Mouse (Mus musculus) intestine, embryonic 15.5 days (tissue): ENCODE results near the gene Grin1. TPM values are rescaled to one million over a fixed set of nuclear protein-coding genes. Genes with fewer than 3 reads are reported as not detected.

Experiments used
- ATAC-seq: fragments of 200-750 bp; cut with Nextera tagmentation; 2 replicates; pipeline ENCODE4 v1.8.0; 2017; ENCODE audit warnings: moderate TSS enrichment, moderate library complexity
- H3K27ac ChIP-seq: fragments of 300-500 bp; sonication (generic); 2 replicates; pipeline ENCODE4 v1.5.1; 2015; ENCODE audit warnings: mild to moderate bottlenecking, inconsistent platforms
- H3K27me3 ChIP-seq: fragments of 300-500 bp; sonication (generic); replicated peaks from 2 replicates; pipeline ENCODE4 v1.6.1; 2015; ENCODE audit warnings: inconsistent platforms
- H3K36me3 ChIP-seq: fragments of 300-500 bp; sonication (generic); 2 replicates; pipeline ENCODE4 v1.6.1; 2015; ENCODE audit warnings: inconsistent platforms
- H3K4me1 ChIP-seq: fragments of 300-500 bp; sonication (generic); replicated peaks from 2 replicates; pipeline ENCODE4 v1.6.1; 2015; ENCODE audit warnings: inconsistent platforms
- H3K4me2 ChIP-seq: fragments of 300-500 bp; sonication (generic); replicated peaks from 2 replicates; pipeline ENCODE4 v1.6.1; 2015; ENCODE audit warnings: mild to moderate bottlenecking, inconsistent platforms
- H3K4me3 ChIP-seq: fragments of 300-500 bp; sonication (generic); replicated peaks from 2 replicates; pipeline ENCODE4 v1.5.1; 2015; ENCODE audit warnings: inconsistent platforms
- H3K9ac ChIP-seq: fragments of 300-500 bp; sonication (generic); 2 replicates; pipeline ENCODE4 v1.6.1; 2015; ENCODE audit warnings: inconsistent platforms
- H3K9me3 ChIP-seq: fragments of 300-500 bp; sonication (generic); 2 replicates; pipeline ENCODE4 v1.6.1; 2016; ENCODE audit warnings: inconsistent platforms
- WGBS: fragments of 180-500 bp; shearing (Covaris S2); methylation state at CpG from one replicate; pipeline ENCODE4 v1.1.7; 2015; 5-methylcytosine and 5-hydroxymethylcytosine counted together
- polyA plus RNA-seq: library from polyadenylated mRNA; unstranded; fragments of >200 nt; fragmentation: Nextera tagmentation; extraction: Ambion mirVana; gene quantifications from 2 replicates; pipeline ENCODE4 v1.2.1, GENCODE M21; 2015

Grin1 gene
- polyA plus RNA-seq: 1.4 TPM in 2 replicates

DNA sequence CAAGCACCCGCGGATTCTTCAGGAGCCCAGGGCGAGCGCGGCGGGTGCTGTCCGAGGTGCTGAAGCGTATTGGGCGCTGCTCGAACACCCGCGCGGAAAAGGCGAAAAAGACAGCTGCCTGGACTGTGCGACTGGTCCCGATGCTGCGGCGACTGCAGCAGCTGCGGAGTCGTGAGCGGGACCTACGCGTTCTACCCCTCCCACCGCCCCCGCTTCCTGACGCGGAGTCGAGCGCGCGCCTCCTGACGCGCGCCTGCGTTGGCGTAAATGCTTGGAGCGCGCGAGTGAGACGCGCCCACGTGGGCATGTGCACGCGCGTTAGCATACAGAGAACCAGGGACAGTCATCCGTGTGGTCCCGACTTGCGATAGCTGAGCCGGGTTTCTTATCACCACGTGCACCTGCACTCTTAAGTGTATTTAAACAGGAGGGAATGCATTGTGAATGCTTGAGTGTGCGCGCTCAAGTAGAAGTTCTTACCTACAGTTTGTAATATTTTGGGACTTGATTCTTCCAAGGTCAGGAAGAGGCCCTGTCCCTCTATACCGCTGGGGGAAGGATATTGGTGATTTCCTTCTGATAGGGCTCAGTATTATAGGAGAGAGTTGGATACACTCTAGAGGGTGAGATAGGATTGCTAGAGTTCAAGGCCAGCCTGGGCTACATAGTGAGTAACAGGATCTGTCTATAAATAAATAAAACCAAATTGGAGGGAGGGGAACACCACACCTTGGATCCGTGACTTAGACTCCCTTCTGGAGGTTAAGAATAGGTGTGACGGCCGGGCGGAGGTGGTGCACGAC is at the start of gene Grin1:
Grin1 (minus strand) TSS at position 217 of the 803 bp plus-strand sequence.
- Histone ChIP-seq H3K27ac (no peak within 1 kb of the TSS), H3K9me3 (no peaks in the 10 kb centered on the region), H3K4me1 (peaks cover 3% of the 10 kb centered on the region; the same call in 1 of the 2 replicates), H3K4me3 (peak within 1 kb of the TSS; percentile 27), H3K4me2 (peak within 1 kb of the TSS; percentile 75), H3K36me3 (no peaks in the 10 kb centered on the region), H3K9ac (no peak within 1 kb of the TSS), H3K27me3 (peaks cover 45% of the 10 kb centered on the region)
- peak; percentile 73 for ATAC-seq
- WGBS: 10% methylated on average over 58 of the region's 58 CpGs

DNA sequence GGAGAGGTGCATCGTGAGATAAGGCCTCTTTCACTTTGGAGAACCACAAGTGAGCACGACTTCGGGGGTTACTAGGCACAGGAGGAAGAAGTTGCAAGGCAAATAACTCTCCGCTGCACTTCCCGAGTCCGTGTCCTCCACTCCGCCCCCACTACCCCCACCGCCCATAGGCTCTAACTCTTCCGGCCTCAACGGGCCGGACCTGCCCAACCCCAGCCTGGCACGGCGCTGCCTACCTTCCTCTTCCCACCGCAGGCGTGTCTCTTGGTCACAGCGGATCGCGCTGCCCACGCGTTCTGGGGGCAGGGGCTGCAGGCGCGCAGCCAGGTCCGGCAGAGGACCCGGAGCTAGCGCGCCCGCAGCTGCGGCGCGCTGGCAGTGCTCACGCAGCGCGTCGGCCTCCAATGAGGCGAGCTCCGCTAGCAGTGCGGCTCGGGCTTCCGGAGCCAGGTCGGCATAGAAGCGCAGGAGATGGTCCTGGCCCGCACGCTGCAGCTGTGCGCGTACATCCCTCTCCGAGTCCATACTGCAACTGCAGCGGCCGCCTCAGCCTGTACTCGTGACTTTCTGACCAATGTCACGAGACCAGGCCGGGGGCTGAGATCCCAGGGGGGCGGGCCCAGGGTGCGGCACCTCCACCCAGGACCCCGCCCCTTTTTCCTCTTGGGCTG is 46.2 kb upstream of the Grin1 start, which contains the start of gene Uap1l1:
Uap1l1 (minus strand) TSS at position 592 of the 671 bp plus-strand sequence.
- under 1% methylated on average over 54 of the region's 54 CpGs for WGBS
- Histone ChIP-seq H3K4me2 (peak within 1 kb of the TSS; percentile 95), H3K27me3 (no peaks in the 10 kb centered on the region), H3K36me3 (no peaks in the 10 kb centered on the region), H3K9me3 (no peaks in the 10 kb centered on the region), H3K9ac (peak within 1 kb of the TSS; percentile 70), H3K4me1 (peaks cover 13% of the 10 kb centered on the region), H3K27ac (peak within 1 kb of the TSS; percentile 75), H3K4me3 (peak within 1 kb of the TSS; percentile 68)
- peak; percentile 85 for ATAC-seq

- H3K36me3 ChIP-seq: no peaks in the 10 kb centered on the region; the same call in 1 of the 2 replicates
- H3K9ac ChIP-seq: peak overlapping the region; percentile 70
- ATAC-seq: 0 out of 2 replicates have a peak, but pooled peaks have one; percentile 0
- peaks cover 13% of the 10 kb centered on the region for H3K4me1 ChIP-seq
- H3K4me2 ChIP-seq: peak overlapping the region; percentile 95
- H3K27me3 ChIP-seq: no peaks in the 10 kb centered on the region
- H3K27ac ChIP-seq: peak overlapping the region; percentile 75; the same call in 1 of the 2 replicates
- WGBS: 29% methylated on average over 9 of the region's 9 CpGs
- peak overlapping the region; percentile 68 for H3K4me3 ChIP-seq
- H3K9me3 ChIP-seq: no peaks in the 10 kb centered on the region
Observed at GRCm38 (mm10) chr2:25364761-25365090, 45.7 kb upstream of the Grin1 start.

DNA sequence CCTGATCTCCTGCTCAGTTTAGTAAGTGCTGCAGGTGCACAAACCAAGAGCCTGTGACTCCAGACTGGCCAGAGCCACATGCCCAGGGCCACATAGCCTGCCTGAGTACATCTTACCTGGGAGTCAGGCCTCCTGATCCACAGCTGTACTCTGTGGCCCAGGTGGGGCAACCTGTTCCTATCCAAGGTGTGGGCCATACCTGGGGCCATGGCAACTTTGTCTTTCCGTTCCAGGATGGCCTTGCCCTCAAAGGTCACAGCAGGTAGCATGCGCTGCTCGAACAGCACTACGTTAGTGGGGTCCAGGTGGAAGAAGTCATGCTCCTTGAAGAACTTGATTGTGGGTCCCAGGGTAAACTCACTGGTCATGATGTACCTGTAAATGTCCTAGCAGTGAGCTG is 45.3 kb upstream of the Grin1 start:
- Histone ChIP-seq H3K4me3 (peak overlapping the region; percentile 68), H3K27me3 (no peaks in the 10 kb centered on the region), H3K9me3 (no peaks in the 10 kb centered on the region), H3K36me3 (no peaks in the 10 kb centered on the region; the same call in 1 of the 2 replicates), H3K27ac (peak overlapping the region; percentile 75; the same call in 1 of the 2 replicates), H3K4me1 (peaks cover 13% of the 10 kb centered on the region), H3K9ac (peak overlapping the region; percentile 70), H3K4me2 (peak overlapping the region; percentile 95)
- no peak for ATAC-seq
- 78% methylated on average over 4 of the region's 4 CpGs for WGBS

DNA sequence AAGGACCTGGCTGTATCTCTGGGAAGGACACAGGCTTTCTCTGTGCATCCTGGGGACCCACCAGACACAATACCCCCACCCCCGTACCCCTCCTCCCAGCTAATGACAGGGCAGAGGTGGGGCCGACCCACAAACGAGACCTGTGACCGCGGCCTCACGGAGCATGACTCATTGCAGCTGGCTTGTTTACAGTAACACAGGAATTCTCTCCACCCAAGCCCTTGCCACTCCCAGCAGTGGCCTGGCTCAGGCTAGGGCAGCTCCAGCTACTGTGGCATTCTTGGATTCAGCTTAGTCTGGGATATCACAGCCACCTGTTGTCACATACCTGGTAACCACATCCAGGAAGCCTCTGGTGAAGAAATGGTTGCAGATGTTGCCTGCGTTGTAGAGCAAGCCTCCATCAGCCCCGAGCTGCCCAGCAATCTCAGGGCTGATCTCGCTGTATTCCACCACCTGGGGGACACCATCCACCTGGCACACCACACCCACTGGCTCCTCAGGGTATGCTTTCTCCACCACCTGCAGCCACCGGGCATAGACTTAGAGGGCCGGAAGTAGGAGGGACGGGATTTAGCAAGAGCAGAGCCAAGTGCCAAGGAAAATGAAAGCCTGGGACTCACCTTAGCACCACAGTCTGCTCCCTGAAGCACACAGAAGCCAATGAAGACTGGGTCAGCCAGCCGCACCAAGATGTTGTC is 44.6 kb upstream of the Grin1 start:
- H3K4me1 ChIP-seq: peaks cover 13% of the 10 kb centered on the region
- no peaks in the 10 kb centered on the region for H3K27me3 ChIP-seq
- 42% methylated on average over 13 of the region's 13 CpGs for WGBS
- H3K4me2 ChIP-seq: peak overlapping the region; percentile 95
- ATAC-seq: peak; percentile 64
- H3K27ac ChIP-seq: peak overlapping the region; percentile 75
- no peaks in the 10 kb centered on the region; the same call in 1 of the 2 replicates for H3K36me3 ChIP-seq
- no peaks in the 10 kb centered on the region for H3K9me3 ChIP-seq
- peak overlapping the region; percentile 68 for H3K4me3 ChIP-seq
- H3K9ac ChIP-seq: peak overlapping the region; percentile 70; the same call in 1 of the 2 replicates

DNA sequence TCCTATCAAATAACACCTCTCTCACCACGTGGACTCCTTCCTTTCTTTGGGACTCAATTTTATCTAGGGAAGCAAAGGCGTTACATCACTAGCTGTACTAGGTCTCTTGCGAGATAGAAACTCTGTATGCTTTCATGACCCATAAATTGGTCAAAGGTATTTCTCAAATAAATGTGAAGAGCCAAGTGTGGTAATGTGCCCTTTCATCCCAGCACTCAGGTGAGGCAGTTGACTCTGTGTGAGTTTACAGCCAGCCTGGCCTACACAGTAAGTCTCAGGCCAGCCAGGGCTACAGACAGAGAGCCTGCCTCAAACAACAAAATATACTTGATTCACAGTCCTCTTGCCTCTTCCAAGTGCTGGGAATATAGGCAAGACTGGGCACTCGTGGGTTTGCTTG is 40.9 kb upstream of the Grin1 start:
- peaks cover 32% of the 10 kb centered on the region for H3K4me1 ChIP-seq
- no peaks in the 10 kb centered on the region for H3K9me3 ChIP-seq
- WGBS: 78% methylated on average over 4 of the region's 4 CpGs
- no peak overlapping the region for H3K4me3 ChIP-seq
- H3K9ac ChIP-seq: no peak overlapping the region
- no peaks in the 10 kb centered on the region; the same call in 1 of the 2 replicates for H3K36me3 ChIP-seq
- no peak overlapping the region for H3K4me2 ChIP-seq
- ATAC-seq: no peak
- H3K27me3 ChIP-seq: no peaks in the 10 kb centered on the region
- no peak overlapping the region for H3K27ac ChIP-seq

GRCm38 (mm10) chr2:25356208-25357079 is 37.5 kb upstream of the Grin1 start, which contains the start of gene Dpp7:
Gene Dpp7, minus strand, starts transcription at chr2:25356359.
- no peak within 1 kb of the TSS for H3K27ac ChIP-seq

DNA sequence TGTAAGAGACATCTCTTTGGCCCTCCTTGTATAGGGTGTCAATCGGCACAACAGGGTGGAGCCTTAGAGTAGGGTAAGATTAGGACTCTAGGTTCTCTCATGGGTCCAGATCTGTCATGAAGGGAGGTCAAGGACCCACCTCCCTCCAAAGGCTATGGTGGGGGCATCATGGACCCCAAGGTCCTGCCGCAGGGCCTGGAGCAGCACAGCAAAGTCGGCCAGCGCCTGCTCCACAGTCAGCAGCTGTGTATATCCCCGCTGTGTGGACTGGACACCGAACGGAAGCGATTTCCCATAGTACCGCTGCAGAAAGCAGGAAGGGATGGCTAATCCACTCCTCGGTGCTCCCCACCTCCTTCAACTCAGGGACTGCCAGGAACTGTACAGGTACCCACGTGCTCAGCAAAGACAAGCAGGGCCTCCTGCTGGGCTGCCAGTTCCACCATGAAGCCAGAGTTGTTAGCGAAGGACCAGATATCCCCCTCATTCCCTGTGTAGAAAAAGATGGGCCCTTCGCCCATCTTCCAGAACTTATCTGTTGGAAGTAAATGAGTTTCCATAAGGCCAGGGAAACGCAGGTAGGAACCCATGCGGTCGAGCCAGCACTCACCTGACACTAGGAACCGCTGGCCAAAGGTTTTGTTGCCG is 36.6 kb upstream of the Grin1 start:
- H3K4me2 ChIP-seq: peak overlapping the region; percentile 89
- 37% methylated on average over 18 of the region's 18 CpGs for WGBS
- peaks cover 23% of the 10 kb centered on the region for H3K4me1 ChIP-seq
- peak overlapping the region; percentile 51 for H3K4me3 ChIP-seq
- H3K9ac ChIP-seq: peak overlapping the region; percentile 50
- H3K36me3 ChIP-seq: peaks cover 16% of the 10 kb centered on the region
- no peak overlapping the region for H3K27ac ChIP-seq
- H3K27me3 ChIP-seq: no peaks in the 10 kb centered on the region
- no peaks in the 10 kb centered on the region for H3K9me3 ChIP-seq
- no peak for ATAC-seq

More at GRCm38 (mm10) chr2:25356208-25357079, 37.5 kb upstream of the Grin1 start, which contains the start of gene Dpp7:
- Histone ChIP-seq H3K4me3 (peak within 1 kb of the TSS; percentile 51), H3K4me2 (peak within 1 kb of the TSS; percentile 89), H3K9ac (peak within 1 kb of the TSS; percentile 50), H3K9me3 (no peaks in the 10 kb centered on the region), H3K4me1 (peaks cover 23% of the 10 kb centered on the region), H3K27me3 (no peaks in the 10 kb centered on the region), H3K36me3 (peaks cover 12% of the 10 kb centered on the region)
- peak; percentile 83 for ATAC-seq
- 4% methylated on average over 13 of the region's 13 CpGs for WGBS

GRCm38 (mm10) chr2:25354211-25354610 is 35.2 kb upstream of the Grin1 start:
- Histone ChIP-seq H3K27ac (no peak overlapping the region), H3K4me2 (no peak overlapping the region), H3K9ac (no peak overlapping the region), H3K27me3 (no peaks in the 10 kb centered on the region), H3K4me3 (no peak overlapping the region), H3K4me1 (peaks cover 23% of the 10 kb centered on the region), H3K36me3 (peaks cover 29% of the 10 kb centered on the region), H3K9me3 (no peaks in the 10 kb centered on the region)
- ATAC-seq: no peak
- 85% methylated on average over 6 of the region's 6 CpGs for WGBS

DNA sequence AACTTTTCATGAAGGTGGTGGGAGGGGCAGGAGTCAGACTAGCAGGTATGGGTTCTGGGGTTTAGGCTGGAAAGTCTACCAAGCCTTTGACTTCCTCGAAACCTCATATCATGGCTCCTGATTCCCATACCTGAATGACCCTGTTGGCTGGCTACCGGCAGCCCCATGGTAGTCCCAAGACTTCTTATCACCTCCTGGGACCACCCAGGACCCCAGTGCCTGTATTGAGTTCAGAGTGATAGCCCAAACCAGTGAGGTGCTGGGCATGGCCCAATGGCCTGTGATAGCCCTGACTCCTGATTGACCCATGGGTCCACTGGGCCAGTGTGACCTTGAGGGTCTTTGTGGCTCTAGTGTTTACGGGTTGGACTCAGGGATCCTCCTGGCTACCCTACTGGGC is 31.7 kb upstream of the Grin1 start:
- no peaks in the 10 kb centered on the region for H3K27me3 ChIP-seq
- ATAC-seq: no peak
- peaks cover 12% of the 10 kb centered on the region for H3K4me1 ChIP-seq
- H3K27ac ChIP-seq: no peak overlapping the region
- H3K9ac ChIP-seq: no peak overlapping the region
- H3K36me3 ChIP-seq: peaks cover 58% of the 10 kb centered on the region
- no peak overlapping the region for H3K4me3 ChIP-seq
- WGBS: 91% methylated on average over 3 of the region's 3 CpGs
- no peaks in the 10 kb centered on the region for H3K9me3 ChIP-seq
- H3K4me2 ChIP-seq: no peak overlapping the region

- no peaks in the 10 kb centered on the region for H3K27me3 ChIP-seq
- H3K4me2 ChIP-seq: no peak overlapping the region
- H3K27ac ChIP-seq: no peak overlapping the region
- H3K4me3 ChIP-seq: no peak overlapping the region
- WGBS: 94% methylated on average over 4 of the region's 4 CpGs
- H3K36me3 ChIP-seq: peaks cover 70% of the 10 kb centered on the region
- H3K9ac ChIP-seq: no peak overlapping the region
- 0 out of 2 replicates have a peak, but pooled peaks cover under 1% of the 10 kb centered on the region for H3K4me1 ChIP-seq
- no peaks in the 10 kb centered on the region for H3K9me3 ChIP-seq
- no peak for ATAC-seq
Observed at GRCm38 (mm10) chr2:25349499-25349898, 30.5 kb upstream of the Grin1 start.
